Mouse (Mus musculus): ENCODE measurements around the gene Ube2c.

DNA sequence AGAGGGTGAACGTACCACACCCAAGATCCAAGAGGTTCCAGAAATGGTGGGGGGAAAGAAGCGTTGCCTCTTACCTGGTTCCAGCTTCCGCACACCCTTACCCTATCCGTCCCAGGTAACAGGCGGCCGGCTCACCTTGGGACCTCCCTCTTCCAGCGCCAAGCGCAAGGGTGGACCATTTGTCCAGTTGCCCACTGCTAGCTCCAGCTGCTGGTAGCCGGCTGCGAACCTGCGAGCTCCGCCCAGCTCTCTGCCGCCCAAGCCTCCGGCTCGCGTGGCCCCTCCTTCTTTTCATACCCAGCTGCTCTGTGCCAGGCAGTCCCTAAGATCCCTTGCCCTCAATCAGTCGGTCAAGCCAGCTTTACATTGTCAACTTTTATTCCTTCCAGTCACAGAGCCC, 7.1 kb downstream of the Ube2c start:
- TF ChIP-seq CTCF (IDR thresholded peaks at IDR 0.05; ENCODE audit: low read depth) = no peak
- no peak for TF ChIP-seq EP300 (optimal IDR thresholded peaks at IDR 0.05)

All from stomach, postnatal 0 days (tissue).